Mouse (Mus musculus): ENCODE measurements around the gene Sorcs1. TPM values are rescaled to one million over a fixed set of nuclear protein-coding genes. Genes with fewer than 3 reads are reported as not detected.

The Sorcs1 gene
- polyA plus RNA-seq, 1 experiment from 2014 or later, result 0.49 TPM

- Histone ChIP-seq H3K27ac (replicated peaks) (no peak overlapping the region), H3K4me1 (no peaks in the 10 kb centered on the region), H3K9me3 (no peaks in the 10 kb centered on the region), H3K36me3 (no peaks in the 10 kb centered on the region), H3K27me3 (replicated peaks) (no peaks in the 10 kb centered on the region), H3K9ac (no peak overlapping the region), H3K4me3 (no peak overlapping the region), H3K4me2 (no peak overlapping the region)
- ATAC-seq (ENCODE audit: extremely low read depth, insufficient number of reproducible peaks, low FRiP score, low TSS enrichment), result no peak
- WGBS, result 76% methylated on average over 5 of the region's 5 CpGs
These were observed 192.1 kb downstream of the Sorcs1 start for GRCm38 (mm10) chr19:50486345-50486744.

GRCm38 (mm10) chr19:50476774-50477173 is 201.7 kb downstream of the Sorcs1 start:
- ATAC-seq (ENCODE audit: extremely low read depth, insufficient number of reproducible peaks, low FRiP score, low TSS enrichment), result no peak
- Histone ChIP-seq H3K4me2 (no peak overlapping the region), H3K27ac (replicated peaks) (no peak overlapping the region), H3K4me3 (no peak overlapping the region), H3K4me1 (no peaks in the 10 kb centered on the region), H3K9ac (no peak overlapping the region), H3K27me3 (replicated peaks) (no peaks in the 10 kb centered on the region), H3K36me3 (no peaks in the 10 kb centered on the region), H3K9me3 (no peaks in the 10 kb centered on the region)
- 40% methylated on average over 6 of the region's 6 CpGs for WGBS

- ATAC-seq (ENCODE audit: extremely low read depth, insufficient number of reproducible peaks, low FRiP score, low TSS enrichment), result no peak
These were observed 209.9 kb downstream of the Sorcs1 start for GRCm38 (mm10) chr19:50468592-50468991.

GRCm38 (mm10) chr19:50464811-50465210 is 213.6 kb downstream of the Sorcs1 start:
- H3K4me3 ChIP-seq, result no peak overlapping the region
- H3K9ac ChIP-seq, result no peak overlapping the region
- H3K27me3 ChIP-seq (replicated peaks), result no peaks in the 10 kb centered on the region
- H3K9me3 ChIP-seq, result peaks cover 3% of the 10 kb centered on the region; the same call in 1 of the 2 replicates
- no peak for ATAC-seq (ENCODE audit: extremely low read depth, insufficient number of reproducible peaks, low FRiP score, low TSS enrichment)
- H3K4me1 ChIP-seq, result no peaks in the 10 kb centered on the region
- WGBS, result 77% methylated on average over 6 of the region's 6 CpGs
- no peaks in the 10 kb centered on the region for H3K36me3 ChIP-seq
- no peak overlapping the region for H3K4me2 ChIP-seq
- no peak overlapping the region for H3K27ac ChIP-seq (replicated peaks)

More at GRCm38 (mm10) chr19:50468592-50468991, 209.9 kb downstream of the Sorcs1 start:
- H3K36me3 ChIP-seq, result no peaks in the 10 kb centered on the region
- H3K4me3 ChIP-seq, result no peak overlapping the region
- H3K27ac ChIP-seq (replicated peaks), result no peak overlapping the region
- H3K27me3 ChIP-seq (replicated peaks), result no peaks in the 10 kb centered on the region
- peaks cover 3% of the 10 kb centered on the region; the same call in 1 of the 2 replicates for H3K9me3 ChIP-seq
- no peaks in the 10 kb centered on the region for H3K4me1 ChIP-seq
- no peak overlapping the region for H3K4me2 ChIP-seq
- no peak overlapping the region for H3K9ac ChIP-seq
- WGBS, result 87% methylated on average over 3 of the region's 3 CpGs

- no peaks in the 10 kb centered on the region for H3K4me1 ChIP-seq
- no peak overlapping the region for H3K9ac ChIP-seq
- H3K4me2 ChIP-seq, result no peak overlapping the region
- no peak overlapping the region for H3K27ac ChIP-seq (replicated peaks)
- no peaks in the 10 kb centered on the region for H3K36me3 ChIP-seq
- no peak overlapping the region for H3K4me3 ChIP-seq
- ATAC-seq (ENCODE audit: extremely low read depth, insufficient number of reproducible peaks, low FRiP score, low TSS enrichment), result no peak
- 85% methylated on average over 5 of the region's 5 CpGs for WGBS
- no peaks in the 10 kb centered on the region; the same call in 1 of the 2 replicates for H3K9me3 ChIP-seq
- H3K27me3 ChIP-seq (replicated peaks), result no peaks in the 10 kb centered on the region
These were observed 219.9 kb downstream of the Sorcs1 start for GRCm38 (mm10) chr19:50458581-50458980.

GRCm38 (mm10) chr19:50457275-50457892 is 221.1 kb downstream of the Sorcs1 start:
- Histone ChIP-seq H3K36me3 (no peaks in the 10 kb centered on the region), H3K9me3 (no peaks in the 10 kb centered on the region; the same call in 1 of the 2 replicates), H3K27me3 (replicated peaks) (no peaks in the 10 kb centered on the region), H3K27ac (replicated peaks) (no peak overlapping the region), H3K4me3 (no peak overlapping the region), H3K4me1 (no peaks in the 10 kb centered on the region), H3K4me2 (no peak overlapping the region), H3K9ac (no peak overlapping the region)
- ATAC-seq (ENCODE audit: extremely low read depth, insufficient number of reproducible peaks, low FRiP score, low TSS enrichment), result no peak
- 54% methylated on average over 5 of the region's 5 CpGs for WGBS

GRCm38 (mm10) chr19:50441099-50441498 is 237.3 kb downstream of the Sorcs1 start:
- ATAC-seq (ENCODE audit: extremely low read depth, insufficient number of reproducible peaks, low FRiP score, low TSS enrichment), result no peak
- WGBS, result 39% methylated on average over 4 of the region's 4 CpGs
- H3K9me3 ChIP-seq, result no peaks in the 10 kb centered on the region
- peak overlapping the region; percentile 60 for H3K4me2 ChIP-seq
- H3K9ac ChIP-seq, result no peak overlapping the region
- H3K27me3 ChIP-seq (replicated peaks), result no peaks in the 10 kb centered on the region
- no peak overlapping the region for H3K27ac ChIP-seq (replicated peaks)
- H3K36me3 ChIP-seq, result no peaks in the 10 kb centered on the region
- no peak overlapping the region for H3K4me3 ChIP-seq
- H3K4me1 ChIP-seq, result peaks cover 9% of the 10 kb centered on the region

GRCm38 (mm10) chr19:50440246-50440910 is 238.1 kb downstream of the Sorcs1 start:
- Histone ChIP-seq H3K4me1 (peaks cover 9% of the 10 kb centered on the region), H3K9me3 (no peaks in the 10 kb centered on the region), H3K4me3 (peak overlapping the region; percentile 14; the same call in 1 of the 2 replicates), H3K27me3 (replicated peaks) (no peaks in the 10 kb centered on the region), H3K9ac (peak overlapping the region; percentile 40; the same call in 1 of the 2 replicates), H3K4me2 (peak overlapping the region; percentile 60), H3K27ac (replicated peaks) (no peak overlapping the region), H3K36me3 (no peaks in the 10 kb centered on the region)
- ATAC-seq (ENCODE audit: extremely low read depth, insufficient number of reproducible peaks, low FRiP score, low TSS enrichment), result no peak
- 6% methylated on average over 11 of the region's 11 CpGs for whole genome bisulfite sequencing

GRCm38 (mm10) chr19:50439464-50439881 is 239.0 kb downstream of the Sorcs1 start:
- ATAC-seq (ENCODE audit: extremely low read depth, insufficient number of reproducible peaks, low FRiP score, low TSS enrichment), result no peak
- Histone ChIP-seq H3K4me2 (no peak overlapping the region), H3K4me1 (peaks cover 9% of the 10 kb centered on the region), H3K27ac (replicated peaks) (no peak overlapping the region), H3K27me3 (replicated peaks) (no peaks in the 10 kb centered on the region), H3K9ac (no peak overlapping the region), H3K9me3 (no peaks in the 10 kb centered on the region), H3K4me3 (no peak overlapping the region), H3K36me3 (no peaks in the 10 kb centered on the region)
- 48% methylated on average over 3 of the region's 3 CpGs for WGBS

GRCm38 (mm10) chr19:50422928-50423327 is 255.5 kb downstream of the Sorcs1 start:
- no peak overlapping the region for H3K4me2 ChIP-seq
- H3K27me3 ChIP-seq (replicated peaks), result no peaks in the 10 kb centered on the region
- H3K36me3 ChIP-seq, result no peaks in the 10 kb centered on the region
- no peaks in the 10 kb centered on the region for H3K9me3 ChIP-seq
- peaks cover 3% of the 10 kb centered on the region; the same call in 1 of the 2 replicates for H3K4me1 ChIP-seq
- no peak for ATAC-seq (ENCODE audit: extremely low read depth, insufficient number of reproducible peaks, low FRiP score, low TSS enrichment)
- 54% methylated on average over 1 of the region's 1 CpGs for whole genome bisulfite sequencing
- no peak overlapping the region for H3K9ac ChIP-seq
- no peak overlapping the region for H3K4me3 ChIP-seq
- no peak overlapping the region for H3K27ac ChIP-seq (replicated peaks)

- H3K4me3 ChIP-seq, result no peak overlapping the region
- WGBS, result 35% methylated on average over 14 of the region's 14 CpGs
- no peak overlapping the region for H3K27ac ChIP-seq (replicated peaks)
- H3K27me3 ChIP-seq (replicated peaks), result no peaks in the 10 kb centered on the region
- H3K9ac ChIP-seq, result no peak overlapping the region
- no peaks in the 10 kb centered on the region for H3K36me3 ChIP-seq
- no peak overlapping the region for H3K4me2 ChIP-seq
- peaks cover 3% of the 10 kb centered on the region; the same call in 1 of the 2 replicates for H3K4me1 ChIP-seq
- no peak for ATAC-seq (ENCODE audit: extremely low read depth, insufficient number of reproducible peaks, low FRiP score, low TSS enrichment)
- no peaks in the 10 kb centered on the region for H3K9me3 ChIP-seq
These were observed 259.3 kb downstream of the Sorcs1 start for GRCm38 (mm10) chr19:50418962-50419720.

Measured in heart, embryonic 13.5 days (tissue).